Mouse (Mus musculus): ENCODE measurements around the gene Aurka.

DNA sequence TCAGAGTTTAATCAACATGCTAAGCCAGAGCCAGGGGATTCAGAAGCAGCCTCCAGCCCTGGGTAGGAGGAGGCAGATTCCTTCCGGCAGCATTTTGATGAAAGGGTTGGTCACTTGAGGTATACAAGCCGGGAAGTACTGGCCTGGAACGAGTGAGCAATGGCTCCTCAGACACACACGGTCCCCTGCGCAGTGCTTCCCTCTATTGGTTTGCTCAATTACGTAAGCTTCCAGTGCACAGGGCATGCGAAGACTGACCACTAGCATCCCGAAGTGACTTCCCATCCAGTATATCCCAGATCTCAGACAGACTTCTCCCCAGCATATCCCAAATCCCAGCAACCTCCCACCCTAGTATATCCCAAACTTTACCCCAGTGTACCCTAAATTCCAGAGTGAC, 42.1 kb downstream of the Aurka start:
- TF ChIP-seq CTCF (IDR thresholded peaks at IDR 0.05; ENCODE audit: control insufficient read depth, insufficient read depth, insufficient read length) (no peak), MYOD1 (IDR thresholded peaks at IDR 0.05; ENCODE audit: control insufficient read depth, insufficient read length, low read depth) (no peak), USF1 (IDR thresholded peaks at IDR 0.05; ENCODE audit: low read depth) (no peak), MAX (IDR thresholded peaks at IDR 0.05) (no peak), CEBPB (IDR thresholded peaks at IDR 0.05; ENCODE audit: low read depth) (no peak)
